Mouse (Mus musculus): Measurements from ENCODE around the gene Nosip. TPM values are rescaled to one million over a fixed set of nuclear protein-coding genes. Genes with fewer than 3 reads are reported as not detected.
"Not testable (repeated sequence)": the region's sequence is repeated elsewhere in the genome, so short reads cannot be mapped to it uniquely, and the experiment has no call there.

Gene Nosip
- polyA plus RNA-seq, 1 experiment from 2014 or later = 63.6 TPM

- no peaks in the 10 kb centered on the region for H3K9me3 ChIP-seq (ENCODE audit: control insufficient read depth, low read depth, low read length)
- H3K4me1 ChIP-seq (ENCODE audit: control insufficient read depth, insufficient read depth, low read length) = peaks cover 15% of the 10 kb centered on the region; the same call in 1 of the 2 replicates
- H3K27me3 ChIP-seq (ENCODE audit: control insufficient read depth, insufficient read depth, low read length) = no peaks in the 10 kb centered on the region
- under 1% methylated on average over 36 of the region's 36 CpGs for WGBS
- H3K4me2 ChIP-seq (replicated peaks; ENCODE audit: low read depth, low read length) = peak within 1 kb of the TSS; percentile 66
- H3K27ac ChIP-seq (ENCODE audit: low read length) = peak within 1 kb of the TSS; percentile 99
- peak within 1 kb of the TSS; percentile 97 for H3K4me3 ChIP-seq (ENCODE audit: low read depth, low read length)
- H3K36me3 ChIP-seq (ENCODE audit: control insufficient read depth, insufficient read depth, low read length) = peaks cover 14% of the 10 kb centered on the region
- peak within 1 kb of the TSS; percentile 59 for H3K9ac ChIP-seq (replicated peaks; ENCODE audit: low read depth, low read length)
- ATAC-seq (ENCODE audit: insufficient number of reproducible peaks, insufficient read depth, low FRiP score, low read depth) = peak; percentile 91
Measured at GRCm38 (mm10) chr7:45017242-45018061, 44.8 kb upstream of the Nosip start, which contains the start of gene Rras. Gene Rras (plus strand): TSS chr7:45017961.

- 29% methylated on average over 8 of the region's 8 CpGs for WGBS
- Histone ChIP-seq H3K27ac (ENCODE audit: low read length) (no peak overlapping the region), H3K9ac (replicated peaks; ENCODE audit: low read depth, low read length) (no peak overlapping the region), H3K36me3 (ENCODE audit: control insufficient read depth, insufficient read depth, low read length) (no peaks in the 10 kb centered on the region), H3K4me3 (ENCODE audit: low read depth, low read length) (peak overlapping the region; percentile 97; the same call in 1 of the 2 replicates), H3K4me1 (ENCODE audit: control insufficient read depth, insufficient read depth, low read length) (peaks cover 14% of the 10 kb centered on the region; the same call in 1 of the 2 replicates), H3K9me3 (ENCODE audit: control insufficient read depth, low read depth, low read length) (no peaks in the 10 kb centered on the region), H3K27me3 (ENCODE audit: control insufficient read depth, insufficient read depth, low read length) (no peaks in the 10 kb centered on the region), H3K4me2 (replicated peaks; ENCODE audit: low read depth, low read length) (peak overlapping the region; percentile 66)
- ATAC-seq (ENCODE audit: insufficient number of reproducible peaks, insufficient read depth, low FRiP score, low read depth) = no peak
Measured at GRCm38 (mm10) chr7:45019031-45019571, 43.1 kb upstream of the Nosip start.

- Histone ChIP-seq H3K4me3 (ENCODE audit: low read depth, low read length) (no peak overlapping the region), H3K4me1 (ENCODE audit: control insufficient read depth, insufficient read depth, low read length) (peaks cover 4% of the 10 kb centered on the region; the same call in 1 of the 2 replicates), H3K36me3 (ENCODE audit: control insufficient read depth, insufficient read depth, low read length) (no peaks in the 10 kb centered on the region), H3K4me2 (replicated peaks; ENCODE audit: low read depth, low read length) (no peak overlapping the region), H3K27ac (ENCODE audit: low read length) (no peak overlapping the region), H3K27me3 (ENCODE audit: control insufficient read depth, insufficient read depth, low read length) (no peaks in the 10 kb centered on the region), H3K9me3 (ENCODE audit: control insufficient read depth, low read depth, low read length) (no peaks in the 10 kb centered on the region), H3K9ac (replicated peaks; ENCODE audit: low read depth, low read length) (no peak overlapping the region)
- ATAC-seq (ENCODE audit: insufficient number of reproducible peaks, insufficient read depth, low FRiP score, low read depth) = no peak
- WGBS = 71% methylated on average over 9 of the region's 9 CpGs
Measured at GRCm38 (mm10) chr7:45020225-45020624, 42.0 kb upstream of the Nosip start.

- WGBS = 78% methylated on average over 5 of the region's 5 CpGs
- ATAC-seq (ENCODE audit: insufficient number of reproducible peaks, insufficient read depth, low FRiP score, low read depth); H3K27me3 ChIP-seq (ENCODE audit: control insufficient read depth, insufficient read depth, low read length); H3K4me3 ChIP-seq (ENCODE audit: low read depth, low read length); H3K9ac ChIP-seq (replicated peaks; ENCODE audit: low read depth, low read length); H3K4me1 ChIP-seq (ENCODE audit: control insufficient read depth, insufficient read depth, low read length); H3K27ac ChIP-seq (ENCODE audit: low read length); H3K9me3 ChIP-seq (ENCODE audit: control insufficient read depth, low read depth, low read length); H3K4me2 ChIP-seq (replicated peaks; ENCODE audit: low read depth, low read length): not testable (repeated sequence)
- H3K36me3 ChIP-seq (ENCODE audit: control insufficient read depth, insufficient read depth, low read length) = peaks cover 21% of the 10 kb centered on the region
Measured at GRCm38 (mm10) chr7:45023711-45024110, 38.5 kb upstream of the Nosip start.

- ATAC-seq (ENCODE audit: insufficient number of reproducible peaks, insufficient read depth, low FRiP score, low read depth) = no peak
- 85% methylated on average over 15 of the region's 15 CpGs for WGBS
- no peak overlapping the region for H3K27ac ChIP-seq (ENCODE audit: low read length)
Measured at GRCm38 (mm10) chr7:45024281-45025248, 37.7 kb upstream of the Nosip start.

GRCm38 (mm10) chr7:45025601-45026220 lies 36.5 kb upstream of the Nosip start:
- no peak for ATAC-seq (ENCODE audit: insufficient number of reproducible peaks, insufficient read depth, low FRiP score, low read depth)
- 70% methylated on average over 8 of the region's 8 CpGs for WGBS
- no peak overlapping the region for H3K4me2 ChIP-seq (replicated peaks; ENCODE audit: low read depth, low read length)
- no peaks in the 10 kb centered on the region for H3K9me3 ChIP-seq (ENCODE audit: control insufficient read depth, low read depth, low read length)
- no peak overlapping the region for H3K9ac ChIP-seq (replicated peaks; ENCODE audit: low read depth, low read length)
- H3K4me3 ChIP-seq (ENCODE audit: low read depth, low read length) = no peak overlapping the region
- no peaks in the 10 kb centered on the region for H3K4me1 ChIP-seq (ENCODE audit: control insufficient read depth, insufficient read depth, low read length)
- peaks cover 41% of the 10 kb centered on the region for H3K36me3 ChIP-seq (ENCODE audit: control insufficient read depth, insufficient read depth, low read length)
- H3K27me3 ChIP-seq (ENCODE audit: control insufficient read depth, insufficient read depth, low read length) = no peaks in the 10 kb centered on the region
- no peak overlapping the region for H3K27ac ChIP-seq (ENCODE audit: low read length)

More at GRCm38 (mm10) chr7:45024281-45025248, 37.7 kb upstream of the Nosip start:
- Histone ChIP-seq H3K36me3 (ENCODE audit: control insufficient read depth, insufficient read depth, low read length) (peaks cover 29% of the 10 kb centered on the region), H3K4me3 (ENCODE audit: low read depth, low read length) (no peak overlapping the region), H3K9ac (replicated peaks; ENCODE audit: low read depth, low read length) (no peak overlapping the region), H3K9me3 (ENCODE audit: control insufficient read depth, low read depth, low read length) (no peaks in the 10 kb centered on the region), H3K27me3 (ENCODE audit: control insufficient read depth, insufficient read depth, low read length) (no peaks in the 10 kb centered on the region), H3K4me1 (ENCODE audit: control insufficient read depth, insufficient read depth, low read length) (0 out of 2 replicates have a peak, but pooled peaks cover 2% of the 10 kb centered on the region), H3K4me2 (replicated peaks; ENCODE audit: low read depth, low read length) (no peak overlapping the region)

GRCm38 (mm10) chr7:45026256-45026655 lies 36.0 kb upstream of the Nosip start:
- Histone ChIP-seq H3K27ac (ENCODE audit: low read length) (no peak overlapping the region), H3K27me3 (ENCODE audit: control insufficient read depth, insufficient read depth, low read length) (no peaks in the 10 kb centered on the region), H3K4me2 (replicated peaks; ENCODE audit: low read depth, low read length) (no peak overlapping the region), H3K9ac (replicated peaks; ENCODE audit: low read depth, low read length) (no peak overlapping the region), H3K4me1 (ENCODE audit: control insufficient read depth, insufficient read depth, low read length) (no peaks in the 10 kb centered on the region), H3K9me3 (ENCODE audit: control insufficient read depth, low read depth, low read length) (no peaks in the 10 kb centered on the region), H3K36me3 (ENCODE audit: control insufficient read depth, insufficient read depth, low read length) (peaks cover 46% of the 10 kb centered on the region), H3K4me3 (ENCODE audit: low read depth, low read length) (no peak overlapping the region)
- 65% methylated on average over 2 of the region's 2 CpGs for WGBS
- no peak for ATAC-seq (ENCODE audit: insufficient number of reproducible peaks, insufficient read depth, low FRiP score, low read depth)

- WGBS = 82% methylated on average over 9 of the region's 9 CpGs
Measured at GRCm38 (mm10) chr7:45027761-45028160, 34.5 kb upstream of the Nosip start.

More at GRCm38 (mm10) chr7:45027761-45028160, 34.5 kb upstream of the Nosip start:
- Histone ChIP-seq H3K27me3 (ENCODE audit: control insufficient read depth, insufficient read depth, low read length) (no peaks in the 10 kb centered on the region), H3K4me2 (replicated peaks; ENCODE audit: low read depth, low read length) (no peak overlapping the region), H3K27ac (ENCODE audit: low read length) (no peak overlapping the region), H3K36me3 (ENCODE audit: control insufficient read depth, insufficient read depth, low read length) (peaks cover 59% of the 10 kb centered on the region), H3K9ac (replicated peaks; ENCODE audit: low read depth, low read length) (no peak overlapping the region), H3K4me3 (ENCODE audit: low read depth, low read length) (no peak overlapping the region), H3K9me3 (ENCODE audit: control insufficient read depth, low read depth, low read length) (no peaks in the 10 kb centered on the region), H3K4me1 (ENCODE audit: control insufficient read depth, insufficient read depth, low read length) (no peaks in the 10 kb centered on the region)
- ATAC-seq (ENCODE audit: insufficient number of reproducible peaks, insufficient read depth, low FRiP score, low read depth) = no peak
